Mouse (Mus musculus): Measurements from ENCODE around the gene Ntng1. TPM values are rescaled to one million over a fixed set of nuclear protein-coding genes. Genes with fewer than 3 reads are reported as not detected.

Ntng1 gene
- polyA plus RNA-seq, 1 experiment, result 1.6 TPM

- Histone ChIP-seq H3K9ac (ENCODE audit: low read depth, poor library complexity, severe bottlenecking) (no peak overlapping the region), H3K36me3 (ENCODE audit: control insufficient read depth, insufficient read depth, low read length, poor library complexity, severe bottlenecking) (no peaks in the 10 kb centered on the region), H3K27ac (ENCODE audit: insufficient read depth, low read length) (no peak overlapping the region), H3K9me3 (replicated peaks; ENCODE audit: control insufficient read depth, insufficient read depth, low read length, poor library complexity, severe bottlenecking) (no peaks in the 10 kb centered on the region), H3K4me1 (ENCODE audit: control insufficient read depth, insufficient read depth, low read length) (no peaks in the 10 kb centered on the region), H3K27me3 (ENCODE audit: control insufficient read depth, insufficient read depth, low read length, poor library complexity, severe bottlenecking) (no peaks in the 10 kb centered on the region), H3K4me3 (ENCODE audit: low read depth, low read length) (no peak overlapping the region)
- no peak for TF ChIP-seq POLR2A (IDR thresholded peaks at IDR 0.05; ENCODE audit: insufficient read depth, low read length)
- no peak for TF ChIP-seq EP300 (IDR thresholded peaks at IDR 0.05; ENCODE audit: insufficient read depth, low read depth, low read length)
- no peak for TF ChIP-seq CTCF (IDR thresholded peaks at IDR 0.05; ENCODE audit: low read depth, low read length)
Measured at GRCm38 (mm10) chr3:110129607-110130006, 14.2 kb downstream of the Ntng1 start.

- Histone ChIP-seq H3K27ac (ENCODE audit: insufficient read depth, low read length) (no peak overlapping the region), H3K4me1 (ENCODE audit: control insufficient read depth, insufficient read depth, low read length) (no peaks in the 10 kb centered on the region), H3K36me3 (ENCODE audit: control insufficient read depth, insufficient read depth, low read length, poor library complexity, severe bottlenecking) (no peaks in the 10 kb centered on the region), H3K9ac (ENCODE audit: low read depth, poor library complexity, severe bottlenecking) (no peak overlapping the region), H3K4me3 (ENCODE audit: low read depth, low read length) (no peak overlapping the region), H3K9me3 (replicated peaks; ENCODE audit: control insufficient read depth, insufficient read depth, low read length, poor library complexity, severe bottlenecking) (no peaks in the 10 kb centered on the region), H3K27me3 (ENCODE audit: control insufficient read depth, insufficient read depth, low read length, poor library complexity, severe bottlenecking) (no peaks in the 10 kb centered on the region)
- TF ChIP-seq EP300 (IDR thresholded peaks at IDR 0.05; ENCODE audit: insufficient read depth, low read depth, low read length) (no peak), CTCF (IDR thresholded peaks at IDR 0.05; ENCODE audit: low read depth, low read length) (no peak), POLR2A (IDR thresholded peaks at IDR 0.05; ENCODE audit: insufficient read depth, low read length) (no peak)
Measured at GRCm38 (mm10) chr3:110105982-110106381, 37.8 kb downstream of the Ntng1 start.

- TF ChIP-seq POLR2A (IDR thresholded peaks at IDR 0.05; ENCODE audit: insufficient read depth, low read length) (no peak), EP300 (IDR thresholded peaks at IDR 0.05; ENCODE audit: insufficient read depth, low read depth, low read length) (no peak), CTCF (IDR thresholded peaks at IDR 0.05; ENCODE audit: low read depth, low read length) (no peak)
- Histone ChIP-seq H3K9ac (ENCODE audit: low read depth, poor library complexity, severe bottlenecking) (no peak overlapping the region), H3K4me1 (ENCODE audit: control insufficient read depth, insufficient read depth, low read length) (no peaks in the 10 kb centered on the region)
Measured at GRCm38 (mm10) chr3:110094407-110094806, 49.4 kb downstream of the Ntng1 start.

GRCm38 (mm10) chr3:110094003-110094402, 49.8 kb downstream of the Ntng1 start:
- Histone ChIP-seq H3K9me3 (replicated peaks; ENCODE audit: control insufficient read depth, insufficient read depth, low read length, poor library complexity, severe bottlenecking) (no peaks in the 10 kb centered on the region), H3K27ac (ENCODE audit: insufficient read depth, low read length) (no peak overlapping the region), H3K9ac (ENCODE audit: low read depth, poor library complexity, severe bottlenecking) (no peak overlapping the region), H3K36me3 (ENCODE audit: control insufficient read depth, insufficient read depth, low read length, poor library complexity, severe bottlenecking) (no peaks in the 10 kb centered on the region), H3K27me3 (ENCODE audit: control insufficient read depth, insufficient read depth, low read length, poor library complexity, severe bottlenecking) (no peaks in the 10 kb centered on the region), H3K4me1 (ENCODE audit: control insufficient read depth, insufficient read depth, low read length) (no peaks in the 10 kb centered on the region), H3K4me3 (ENCODE audit: low read depth, low read length) (no peak overlapping the region)
- TF ChIP-seq POLR2A (IDR thresholded peaks at IDR 0.05; ENCODE audit: insufficient read depth, low read length) (no peak), EP300 (IDR thresholded peaks at IDR 0.05; ENCODE audit: insufficient read depth, low read depth, low read length) (no peak), CTCF (IDR thresholded peaks at IDR 0.05; ENCODE audit: low read depth, low read length) (no peak)

More at GRCm38 (mm10) chr3:110094407-110094806, 49.4 kb downstream of the Ntng1 start:
- no peak overlapping the region for H3K27ac ChIP-seq (ENCODE audit: insufficient read depth, low read length)
- no peaks in the 10 kb centered on the region for H3K27me3 ChIP-seq (ENCODE audit: control insufficient read depth, insufficient read depth, low read length, poor library complexity, severe bottlenecking)
- no peaks in the 10 kb centered on the region for H3K36me3 ChIP-seq (ENCODE audit: control insufficient read depth, insufficient read depth, low read length, poor library complexity, severe bottlenecking)
- H3K9me3 ChIP-seq (replicated peaks; ENCODE audit: control insufficient read depth, insufficient read depth, low read length, poor library complexity, severe bottlenecking), result no peaks in the 10 kb centered on the region
- no peak overlapping the region for H3K4me3 ChIP-seq (ENCODE audit: low read depth, low read length)

- no peak overlapping the region for H3K4me3 ChIP-seq (ENCODE audit: low read depth, low read length)
- TF ChIP-seq POLR2A (IDR thresholded peaks at IDR 0.05; ENCODE audit: insufficient read depth, low read length), result no peak
- TF ChIP-seq EP300 (IDR thresholded peaks at IDR 0.05; ENCODE audit: insufficient read depth, low read depth, low read length), result no peak
- no peak for TF ChIP-seq CTCF (IDR thresholded peaks at IDR 0.05; ENCODE audit: low read depth, low read length)
Measured at GRCm38 (mm10) chr3:110092521-110092920, 51.3 kb downstream of the Ntng1 start.

GRCm38 (mm10) chr3:110087189-110087588, 56.6 kb downstream of the Ntng1 start:
- no peaks in the 10 kb centered on the region for H3K9me3 ChIP-seq (replicated peaks; ENCODE audit: control insufficient read depth, insufficient read depth, low read length, poor library complexity, severe bottlenecking)
- no peak overlapping the region for H3K27ac ChIP-seq (ENCODE audit: insufficient read depth, low read length)
- H3K27me3 ChIP-seq (ENCODE audit: control insufficient read depth, insufficient read depth, low read length, poor library complexity, severe bottlenecking), result no peaks in the 10 kb centered on the region
- H3K4me1 ChIP-seq (ENCODE audit: control insufficient read depth, insufficient read depth, low read length), result no peaks in the 10 kb centered on the region
- H3K4me3 ChIP-seq (ENCODE audit: low read depth, low read length), result no peak overlapping the region
- H3K36me3 ChIP-seq (ENCODE audit: control insufficient read depth, insufficient read depth, low read length, poor library complexity, severe bottlenecking), result no peaks in the 10 kb centered on the region
- TF ChIP-seq POLR2A (IDR thresholded peaks at IDR 0.05; ENCODE audit: insufficient read depth, low read length) (no peak), EP300 (IDR thresholded peaks at IDR 0.05; ENCODE audit: insufficient read depth, low read depth, low read length) (no peak), CTCF (IDR thresholded peaks at IDR 0.05; ENCODE audit: low read depth, low read length) (no peak)
- no peak overlapping the region for H3K9ac ChIP-seq (ENCODE audit: low read depth, poor library complexity, severe bottlenecking)

More at GRCm38 (mm10) chr3:110092521-110092920, 51.3 kb downstream of the Ntng1 start:
- Histone ChIP-seq H3K27ac (ENCODE audit: insufficient read depth, low read length) (no peak overlapping the region), H3K4me1 (ENCODE audit: control insufficient read depth, insufficient read depth, low read length) (no peaks in the 10 kb centered on the region), H3K36me3 (ENCODE audit: control insufficient read depth, insufficient read depth, low read length, poor library complexity, severe bottlenecking) (no peaks in the 10 kb centered on the region), H3K27me3 (ENCODE audit: control insufficient read depth, insufficient read depth, low read length, poor library complexity, severe bottlenecking) (no peaks in the 10 kb centered on the region), H3K9me3 (replicated peaks; ENCODE audit: control insufficient read depth, insufficient read depth, low read length, poor library complexity, severe bottlenecking) (no peaks in the 10 kb centered on the region), H3K9ac (ENCODE audit: low read depth, poor library complexity, severe bottlenecking) (no peak overlapping the region)
